In the genomic region with DNA sequence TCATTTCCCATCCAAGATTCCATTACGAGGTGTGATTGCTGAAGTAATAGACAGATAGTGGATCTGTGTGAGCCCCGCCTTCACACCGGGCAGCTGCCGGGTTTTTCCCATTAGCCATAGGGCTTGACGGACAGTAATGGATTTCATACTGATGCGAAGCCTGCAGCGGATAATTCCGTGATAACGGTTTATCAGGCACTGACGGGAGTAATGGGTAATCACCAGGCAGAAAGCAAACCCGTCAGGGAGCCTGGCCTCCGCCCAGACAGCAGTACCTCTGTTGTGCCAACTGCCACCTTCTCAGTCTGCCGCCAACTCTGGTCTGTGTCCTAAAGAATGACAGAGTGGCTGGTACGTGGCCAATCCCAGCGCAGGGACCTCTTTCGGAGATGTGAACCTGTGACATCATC, we compare ENCODE assay signal across 22 mouse cellular contexts.
DNase-seq lines count a peak whose midpoint lies in the region; ATAC-seq lines count a peak whose summit lies in the region.
"Had no signal": no experiment of that assay in that cellular context is flagged by ENCODE, and none has a peak within 500 bp of the region (broad histone marks: within the 10 kb centered on the region; RNA-seq: fewer than 3 reads in every experiment).

No protein-coding gene starts in this region.

- H3K27me3 ChIP-seq in forebrain, embryonic 11.5 days (ENCODE audit: control insufficient read depth, insufficient read depth, low read length): no peaks in the 10 kb centered on the region
- H3K27me3 ChIP-seq in forebrain, embryonic 16.5 days (replicated peaks; ENCODE audit: control insufficient read depth, insufficient read depth, low read length): no peaks in the 10 kb centered on the region

- H3K9ac ChIP-seq in forebrain, embryonic 11.5 days (ENCODE audit: low read length): no peak overlapping the region
- no peak overlapping the region for H3K9ac ChIP-seq in forebrain, embryonic 16.5 days (replicated peaks; ENCODE audit: low read depth, low read length)
- H3K9ac ChIP-seq: forebrain, postnatal 0 days; hindbrain, embryonic 14.5 days had no signal

- no peak for ATAC-seq in forebrain, embryonic 11.5 days (replicated peaks; ENCODE audit: low FRiP score)
- no peak for ATAC-seq in forebrain, embryonic 16.5 days
- ATAC-seq: CD4-positive, CD25-positive, alpha-beta regulatory T cell, adult 4 months; forebrain, postnatal 0 days; lung, postnatal 0 days had no signal

- intact Hi-C loops in left cerebral cortex, postnatal 4 days (cut with DNase I): no loop called here

- 86% methylated on average over 16 of the region's 16 CpGs for WGBS in forebrain, embryonic 11.5 days
- 52% methylated on average over 16 of the region's 16 CpGs for WGBS in forebrain, embryonic 16.5 days

- H3K4me2 ChIP-seq in forebrain, embryonic 11.5 days (ENCODE audit: low read depth, low read length, severe bottlenecking): no peak overlapping the region
- H3K4me2 ChIP-seq in forebrain, embryonic 16.5 days (ENCODE audit: low read length): no peak overlapping the region
- H3K4me2 ChIP-seq: hindbrain, embryonic 14.5 days had no signal

- H3K4me1 ChIP-seq in forebrain, embryonic 11.5 days (replicated peaks; ENCODE audit: control insufficient read depth, insufficient read depth, low read length): no peaks in the 10 kb centered on the region
- 0 out of 2 replicates have a peak, but pooled peaks cover 4% of the 10 kb centered on the region for H3K4me1 ChIP-seq in forebrain, embryonic 16.5 days (replicated peaks; ENCODE audit: control insufficient read depth, insufficient read depth, low read length)

- no peak overlapping the region for H3K27ac ChIP-seq in forebrain, embryonic 11.5 days (ENCODE audit: low read depth, low read length)
- no peak overlapping the region for H3K27ac ChIP-seq in forebrain, embryonic 16.5 days (ENCODE audit: low read length)
- H3K27ac ChIP-seq: embryonic facial prominence, embryonic 10.5 days; heart, embryonic 10.5 days; hindbrain, embryonic 14.5 days; layer of hippocampus, adult 2 months; stomach, postnatal 0 days had no signal

- DNase-seq in forebrain, embryonic 11.5 days (ENCODE audit: low spot score): peak; percentile 28
- DNase-seq in left cerebral cortex, postnatal 4 days: peak; percentile 75
- no peak for DNase-seq in left cerebral cortex, adult 11 months (ENCODE audit: low spot score)
- DNase-seq in cerebellum, adult 18-20 months: peak; percentile 53 to 58
- DNase-seq in cerebellum, postnatal 25 days: peak; percentile 74 to 81
- no peak for DNase-seq in thymus, adult 18-20 months
- DNase-seq: adrenal gland, postnatal 14 days; forebrain, postnatal 0 days; kidney, adult 11 months; kidney, postnatal 10 days; layer of hippocampus, postnatal 36 days; liver; midbrain, embryonic 14.5 days; right cerebral cortex, postnatal 4 days had no signal

- no peak overlapping the region for H3K4me3 ChIP-seq in forebrain, embryonic 11.5 days (ENCODE audit: low read depth, low read length)
- no peak overlapping the region for H3K4me3 ChIP-seq in forebrain, embryonic 16.5 days (replicated peaks; ENCODE audit: low read length)
- H3K4me3 ChIP-seq: embryonic facial prominence, embryonic 10.5 days; heart, embryonic 10.5 days; layer of hippocampus, adult 2 months had no signal

- no peaks in the 10 kb centered on the region for H3K36me3 ChIP-seq in forebrain, embryonic 11.5 days (ENCODE audit: control insufficient read depth, insufficient read depth, low read length)
- no peaks in the 10 kb centered on the region for H3K36me3 ChIP-seq in forebrain, embryonic 16.5 days (ENCODE audit: control insufficient read depth, insufficient read depth)
- H3K36me3 ChIP-seq: embryonic facial prominence, embryonic 10.5 days; heart, embryonic 10.5 days had no signal

- no peaks in the 10 kb centered on the region for H3K9me3 ChIP-seq in forebrain, embryonic 11.5 days (ENCODE audit: control insufficient read depth, low read length)
- no peaks in the 10 kb centered on the region for H3K9me3 ChIP-seq in forebrain, embryonic 16.5 days (ENCODE audit: control insufficient read depth, low read length)
- H3K9me3 ChIP-seq: embryonic facial prominence, embryonic 10.5 days; heart, embryonic 10.5 days had no signal

Comparison
In these comparisons a context has a peak if more than half of its experiments do, and no peak if none do; other contexts are left out.
1. DNase-seq: peak in forebrain, embryonic 11.5 days (single experiment), left cerebral cortex, postnatal 4 days (single experiment), cerebellum, adult 18-20 months (2 of 2) and cerebellum, postnatal 25 days (2 of 2); none in left cerebral cortex, adult 11 months (single experiment) and thymus, adult 18-20 months (0 of 2).